ENCODE assay signal across 11 mouse cellular contexts in the genomic region with DNA sequence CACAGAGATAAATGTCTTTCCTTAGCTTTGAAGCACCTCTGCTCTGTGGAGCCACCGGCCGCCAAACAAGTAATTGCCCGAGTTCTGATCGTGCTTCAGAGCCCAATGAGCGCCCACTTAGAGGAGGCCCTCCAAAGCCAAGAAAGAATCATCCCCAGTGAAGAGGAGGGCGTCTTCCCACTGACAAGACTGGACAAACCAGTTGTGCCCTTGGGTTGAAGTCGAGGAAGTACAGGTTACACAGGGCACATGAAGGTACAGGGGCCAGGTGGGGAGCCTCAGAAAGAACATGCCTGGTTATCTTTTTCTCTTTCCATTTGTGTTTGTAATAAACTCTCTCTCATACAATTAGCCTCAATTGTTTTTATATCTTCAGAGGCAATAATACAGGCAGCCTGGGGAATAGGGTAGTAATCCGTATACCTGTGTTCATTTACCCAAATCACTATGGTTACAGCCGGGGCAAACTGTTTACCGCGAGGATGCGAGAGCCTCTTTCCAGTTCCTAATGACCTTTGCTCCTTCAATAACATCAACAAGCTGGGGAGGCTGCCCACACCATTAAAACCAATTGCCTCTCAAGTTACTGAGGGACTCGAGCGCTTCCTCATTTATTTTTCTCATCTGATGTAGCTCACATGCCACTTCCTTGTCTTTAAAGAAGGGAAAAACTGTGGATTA.
DNase-seq lines count a peak whose midpoint lies in the region; ATAC-seq and TF ChIP-seq lines count a peak whose summit lies in the region.
"Had no signal": no experiment of that assay in that cellular context is flagged by ENCODE, and none has a peak within 500 bp of the region (broad histone marks: within the 10 kb centered on the region; RNA-seq: fewer than 3 reads in every experiment).

No protein-coding gene starts in this region.

- no peaks in the 10 kb centered on the region for H3K27me3 ChIP-seq in kidney, embryonic 16.5 days (ENCODE audit: insufficient read depth, low read length)
- H3K27me3 ChIP-seq in forebrain, embryonic 14.5 days (replicated peaks; ENCODE audit: control insufficient read depth, insufficient read depth, low read length): peaks cover 2% of the 10 kb centered on the region; the same call in 1 of the 2 replicates
- no peaks in the 10 kb centered on the region for H3K27me3 ChIP-seq in midbrain, embryonic 14.5 days (ENCODE audit: control insufficient read depth, insufficient read depth, low read length)
- no peaks in the 10 kb centered on the region for H3K27me3 ChIP-seq in heart, adult 2 months (ENCODE audit: control insufficient read depth, insufficient read depth, low read length)
- H3K27me3 ChIP-seq: lung, embryonic 15.5 days had no signal

- H3K9ac ChIP-seq in kidney, embryonic 16.5 days (replicated peaks; ENCODE audit: low read length): no peak overlapping the region
- no peak overlapping the region for H3K9ac ChIP-seq in forebrain, embryonic 14.5 days (ENCODE audit: low read length)
- no peak overlapping the region for H3K9ac ChIP-seq in midbrain, embryonic 14.5 days (replicated peaks; ENCODE audit: low read length)
- H3K9ac ChIP-seq in heart, adult 2 months (ENCODE audit: low read depth, low read length): no peak overlapping the region
- H3K9ac ChIP-seq: lung, embryonic 15.5 days had no signal

- intact Hi-C loops in heart, adult 2 months (cut with DNase I): no loop called here

- TF ChIP-seq CTCF in heart, adult 2 months (IDR thresholded peaks at IDR 0.05): no peak

- H3K79me2 ChIP-seq in heart, adult 2 months (replicated peaks; ENCODE audit: control insufficient read depth, insufficient read depth, low read length): no peaks in the 10 kb centered on the region

- TF ChIP-seq POLR2A in heart, adult 2 months (IDR thresholded peaks at IDR 0.05; ENCODE audit: insufficient read depth, low read depth, low read length): no peak

- TF ChIP-seq EP300 in heart, adult 2 months (IDR thresholded peaks at IDR 0.05; ENCODE audit: insufficient read depth, low read depth, low read length): no peak

- ATAC-seq in kidney, embryonic 16.5 days (ENCODE audit: low FRiP score, low TSS enrichment): 0 out of 2 replicates have a peak, but pooled peaks have one; percentile 21
- ATAC-seq in forebrain, embryonic 14.5 days: peak; percentile 26
- ATAC-seq in midbrain, embryonic 14.5 days (ENCODE audit: low FRiP score, low TSS enrichment): no peak

- no peak overlapping the region for H3K4me3 ChIP-seq in kidney, embryonic 16.5 days (ENCODE audit: low read length)
- no peak overlapping the region for H3K4me3 ChIP-seq in forebrain, embryonic 14.5 days (ENCODE audit: low read depth, low read length)
- no peak overlapping the region for H3K4me3 ChIP-seq in midbrain, embryonic 14.5 days (replicated peaks; ENCODE audit: low read depth, low read length)
- H3K4me3 ChIP-seq in heart, adult 2 months: no peak overlapping the region
- H3K4me3 ChIP-seq: lung, embryonic 15.5 days had no signal

- H3K4me1 ChIP-seq in kidney, embryonic 16.5 days (ENCODE audit: insufficient read depth, low read length): peaks cover 24% of the 10 kb centered on the region
- H3K4me1 ChIP-seq in forebrain, embryonic 14.5 days (ENCODE audit: control insufficient read depth, insufficient read depth, low read length): peaks cover 19% of the 10 kb centered on the region
- peaks cover 30% of the 10 kb centered on the region for H3K4me1 ChIP-seq in midbrain, embryonic 14.5 days (ENCODE audit: control insufficient read depth, insufficient read depth, low read length)
- no peaks in the 10 kb centered on the region for H3K4me1 ChIP-seq in heart, adult 2 months (ENCODE audit: control insufficient read depth, insufficient read depth, low read length)
- H3K4me1 ChIP-seq: lung, embryonic 15.5 days had no signal

- no peak for DNase-seq in kidney, postnatal 10 days
- no peak for DNase-seq in forebrain, embryonic 14.5 days (ENCODE audit: low spot score)
- DNase-seq in hindlimb bud, embryonic 11.5 days (ENCODE audit: extremely low spot score, low read depth, low spot score): peak; percentile 49
- DNase-seq in midbrain, embryonic 14.5 days: no peak
- DNase-seq in heart, adult 2 months: no peak
- DNase-seq in cerebellum, adult 18-20 months: no peak
- DNase-seq in urinary bladder, postnatal 25 days (ENCODE audit: low spot score): no peak
- DNase-seq: left cerebral cortex, postnatal 4 days; right cerebral cortex, postnatal 4 days had no signal

- no peaks in the 10 kb centered on the region for H3K36me3 ChIP-seq in kidney, embryonic 16.5 days (ENCODE audit: insufficient read depth, low read length)
- no peaks in the 10 kb centered on the region for H3K36me3 ChIP-seq in forebrain, embryonic 14.5 days (ENCODE audit: control insufficient read depth, insufficient read depth, low read length)
- no peaks in the 10 kb centered on the region for H3K36me3 ChIP-seq in midbrain, embryonic 14.5 days (ENCODE audit: control insufficient read depth, insufficient read depth, low read length)
- no peaks in the 10 kb centered on the region for H3K36me3 ChIP-seq in heart, adult 2 months (ENCODE audit: control insufficient read depth, insufficient read depth, low read length)
- H3K36me3 ChIP-seq: lung, embryonic 15.5 days had no signal

- H3K4me2 ChIP-seq in kidney, embryonic 16.5 days (replicated peaks; ENCODE audit: low read depth, low read length): no peak overlapping the region
- no peak overlapping the region for H3K4me2 ChIP-seq in forebrain, embryonic 14.5 days (ENCODE audit: low read length)
- H3K4me2 ChIP-seq in midbrain, embryonic 14.5 days (ENCODE audit: low read length): no peak overlapping the region
- H3K4me2 ChIP-seq: lung, embryonic 15.5 days had no signal

- no peak overlapping the region; the same call in 1 of the 2 replicates for H3K27ac ChIP-seq in kidney, embryonic 16.5 days (ENCODE audit: low read length)
- no peak overlapping the region for H3K27ac ChIP-seq in forebrain, embryonic 14.5 days (ENCODE audit: low read depth, low read length)
- peak overlapping the region; percentile 70 for H3K27ac ChIP-seq in midbrain, embryonic 14.5 days (replicated peaks; ENCODE audit: low read depth, low read length)
- no peak overlapping the region for H3K27ac ChIP-seq in heart, adult 2 months
- H3K27ac ChIP-seq: lung, embryonic 15.5 days had no signal

- 21% methylated on average over 14 of the region's 14 CpGs for WGBS in kidney, embryonic 16.5 days
- 20% methylated on average over 14 of the region's 14 CpGs for WGBS in forebrain, embryonic 14.5 days
- WGBS in midbrain, embryonic 14.5 days: 32% methylated on average over 14 of the region's 14 CpGs
- 73% methylated on average over 14 of the region's 14 CpGs for WGBS in heart, adult 2 months

- no peaks in the 10 kb centered on the region for H3K9me3 ChIP-seq in kidney, embryonic 16.5 days (ENCODE audit: low read length)
- no peaks in the 10 kb centered on the region for H3K9me3 ChIP-seq in forebrain, embryonic 14.5 days (replicated peaks; ENCODE audit: control insufficient read depth, low read length)
- H3K9me3 ChIP-seq in midbrain, embryonic 14.5 days (ENCODE audit: control insufficient read depth, low read length): no peaks in the 10 kb centered on the region
- H3K9me3 ChIP-seq: lung, embryonic 15.5 days had no signal
